Mouse (Mus musculus) retina, postnatal 1 day (tissue): ENCODE results near the gene Tmem164.

Experiments used
- DNase-seq: peaks from one replicate; pipeline ENCODE4 v3.0.0-alpha.2; 2012

Tmem164 gene

DNA sequence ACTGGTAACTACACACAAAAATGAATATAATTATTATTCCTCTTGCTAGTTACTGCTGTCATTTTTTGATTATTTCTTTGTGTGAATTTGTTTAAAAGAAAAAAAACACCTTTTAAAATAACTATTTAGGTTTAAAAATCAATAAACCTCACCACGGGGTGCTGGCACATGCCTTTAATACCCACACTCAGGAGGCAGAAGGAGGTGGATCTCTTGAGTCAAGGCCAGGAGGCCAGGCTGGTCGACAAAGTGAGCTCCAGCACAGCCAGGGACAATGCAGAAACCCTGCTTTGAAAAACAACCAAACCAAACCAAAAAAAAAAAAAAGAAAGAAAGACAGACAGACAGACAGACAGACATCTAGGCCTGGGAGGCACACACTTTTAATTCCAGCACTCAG, 12.1 kb downstream of the Tmem164 start:
- no peak for DNase-seq

GRCm38 (mm10) chrX:142694338-142694737, 13.1 kb downstream of the Tmem164 start:
- DNase-seq = no peak

DNA sequence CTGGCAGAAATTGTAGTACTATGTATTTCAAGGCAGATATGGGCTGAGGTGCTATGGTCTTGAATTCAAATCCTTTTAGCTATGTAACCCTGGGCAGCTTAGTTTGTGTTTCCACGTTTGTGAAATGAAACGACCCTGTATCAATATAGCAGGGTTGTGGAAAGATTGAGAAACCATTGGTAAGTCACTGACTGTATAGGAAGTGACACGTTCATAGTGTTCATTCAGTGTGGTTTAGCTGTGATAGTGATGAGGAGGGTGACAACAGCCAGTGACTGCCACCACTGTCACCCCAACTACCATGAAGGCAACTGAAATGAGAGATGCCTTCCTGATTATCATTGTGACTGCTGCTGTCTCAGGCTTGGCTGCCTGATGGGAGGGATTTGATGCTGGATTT, 13.7 kb downstream of the Tmem164 start:
- DNase-seq = no peak

DNA sequence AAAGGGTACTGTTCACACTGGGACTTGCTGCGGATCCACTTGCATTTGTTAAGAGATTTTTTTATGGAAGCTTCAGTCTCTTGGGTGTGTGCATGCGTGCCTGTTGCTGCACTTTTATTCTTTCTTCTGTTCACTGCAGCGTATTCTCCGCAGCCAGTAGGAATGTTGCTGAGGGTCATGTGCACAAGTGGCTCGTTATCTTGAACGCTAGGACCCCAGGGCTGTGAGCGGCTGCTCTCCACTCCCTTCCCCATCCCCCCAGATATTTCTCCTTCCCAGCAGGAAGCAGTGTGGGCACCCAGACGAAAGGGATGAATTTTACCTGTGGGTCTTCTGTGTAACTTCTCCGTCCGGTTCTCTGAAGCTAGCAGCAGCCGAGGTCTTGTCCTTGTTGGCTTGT, 15.6 kb downstream of the Tmem164 start:
- no peak for DNase-seq

- peak; percentile 22 for DNase-seq
Observed at GRCm38 (mm10) chrX:142697545-142698204, 16.5 kb downstream of the Tmem164 start.

GRCm38 (mm10) chrX:142698212-142698611, 17.0 kb downstream of the Tmem164 start:
- no peak for DNase-seq

DNA sequence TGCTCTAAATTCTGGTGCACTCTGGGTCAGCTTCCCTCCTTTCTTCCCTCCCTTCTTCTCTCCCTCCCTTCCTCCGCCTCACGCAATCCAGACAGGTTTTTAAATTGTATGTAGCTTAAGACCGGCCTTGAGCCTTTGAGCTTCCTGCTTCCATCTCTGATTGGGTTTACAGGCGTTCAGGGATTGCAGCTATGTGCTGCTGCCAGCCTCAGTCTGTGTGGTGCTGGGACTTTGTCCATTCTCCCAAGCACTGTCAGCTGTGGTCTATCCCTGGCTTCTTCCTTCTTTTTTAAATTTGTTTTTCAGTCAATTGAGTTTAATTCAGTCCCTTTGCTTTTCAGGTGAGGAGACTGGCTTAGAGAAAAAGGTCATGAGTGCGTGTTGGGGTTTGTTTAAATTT, 20.9 kb downstream of the Tmem164 start:
- no peak for DNase-seq

DNA sequence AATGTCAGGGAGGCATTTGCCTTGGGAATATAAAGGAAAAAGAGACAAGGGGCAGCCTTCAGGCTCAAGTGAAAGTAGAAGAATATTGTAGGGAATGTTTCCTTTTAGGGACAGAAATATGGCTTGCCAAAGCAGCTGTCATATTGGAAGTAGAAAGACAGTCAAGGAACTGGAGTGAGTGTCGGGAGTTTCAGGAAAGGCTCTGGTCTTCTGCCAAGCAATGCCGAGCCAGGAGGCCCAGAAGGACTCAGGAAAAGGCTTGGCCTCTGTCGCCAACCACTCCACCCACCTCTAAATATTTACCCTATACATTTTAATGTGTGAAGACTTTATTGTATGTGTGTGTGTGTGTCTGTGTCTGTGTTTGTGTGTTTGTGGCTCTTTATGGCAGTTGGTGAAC, 21.4 kb downstream of the Tmem164 start:
- DNase-seq = no peak

GRCm38 (mm10) chrX:142703953-142704352, 22.7 kb downstream of the Tmem164 start:
- DNase-seq = no peak

DNA sequence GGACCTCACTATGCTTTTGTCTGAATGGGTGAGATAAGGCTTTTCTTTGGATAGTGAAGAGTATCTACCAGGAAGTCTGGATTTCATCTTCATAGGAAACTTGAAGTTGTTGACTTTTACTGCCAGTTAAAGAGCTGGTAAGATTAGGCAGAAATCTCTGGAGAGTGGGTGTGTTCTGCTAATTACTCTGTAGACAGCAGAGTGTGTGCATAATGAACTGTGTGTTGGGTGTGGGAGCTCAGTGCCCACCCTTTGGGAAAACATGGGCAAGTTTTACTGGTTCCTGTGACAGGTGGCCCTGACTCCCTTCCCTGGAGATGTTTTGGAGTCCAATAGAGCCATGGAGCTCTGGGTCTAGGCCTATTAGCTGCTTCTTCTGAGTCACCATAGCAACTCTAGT, 27.1 kb downstream of the Tmem164 start:
- DNase-seq = no peak

DNA sequence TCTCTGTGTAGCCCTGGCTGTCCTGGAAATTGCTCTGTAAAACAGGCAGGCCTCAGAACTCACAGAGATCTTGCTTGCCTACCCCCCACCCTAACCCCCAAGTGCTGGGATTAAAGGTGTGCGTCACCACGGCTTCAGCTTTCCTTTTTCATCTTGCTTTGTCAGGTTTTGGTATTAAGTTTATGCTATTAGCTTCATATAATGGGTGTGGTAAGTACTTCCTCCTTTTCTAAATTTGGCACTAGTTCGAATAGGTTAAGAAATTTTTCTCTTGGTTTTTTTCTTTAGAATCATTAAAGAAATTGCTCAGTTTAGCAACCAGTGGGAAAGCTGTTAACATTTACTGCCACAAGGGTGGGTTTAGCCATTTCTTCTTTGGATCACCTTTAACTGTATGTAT, 34.8 kb downstream of the Tmem164 start:
- DNase-seq = no peak

- no peak for DNase-seq
Observed at GRCm38 (mm10) chrX:142717958-142718478, 36.8 kb downstream of the Tmem164 start.

DNA sequence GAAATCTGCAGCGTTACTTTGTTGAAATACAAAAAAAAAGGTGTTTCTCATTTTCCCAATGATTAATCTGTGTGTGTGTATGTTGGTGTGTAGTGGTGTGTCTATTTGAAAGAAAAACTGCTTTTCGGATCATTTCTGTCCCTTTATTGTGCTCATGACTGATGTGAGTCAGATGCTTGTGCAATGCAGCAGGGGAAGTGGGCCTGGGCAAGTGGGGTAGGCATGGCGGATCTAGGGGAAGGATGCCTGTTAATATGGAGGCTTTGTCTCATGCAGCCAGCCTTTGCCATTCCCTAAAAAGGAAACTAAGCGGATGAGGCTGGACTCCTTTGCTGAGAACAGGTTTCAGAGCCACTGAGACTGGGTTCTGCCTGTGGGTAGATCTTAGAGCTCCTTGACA, 37.6 kb downstream of the Tmem164 start:
- DNase-seq = no peak

- no peak for DNase-seq
Observed at GRCm38 (mm10) chrX:142721897-142722296, 40.7 kb downstream of the Tmem164 start.

DNA sequence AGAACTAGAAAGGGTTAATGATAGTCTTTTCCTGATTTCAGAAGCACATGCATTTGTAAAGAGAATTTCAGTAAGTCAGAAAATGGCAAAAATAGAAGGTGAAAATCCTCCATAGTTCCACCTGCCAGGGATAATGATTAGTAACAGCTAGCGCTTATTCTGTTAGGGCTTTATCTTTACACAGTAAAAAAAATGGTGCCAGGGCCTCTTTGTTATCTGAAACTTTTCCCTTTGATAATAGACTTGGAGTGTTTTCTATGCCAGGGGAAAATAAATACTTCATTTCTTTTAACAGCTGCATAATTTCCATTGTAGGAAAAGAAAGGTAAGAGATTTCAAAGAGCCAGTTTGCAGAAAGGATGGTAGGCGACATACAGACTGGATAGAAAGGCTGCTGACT, 43.0 kb downstream of the Tmem164 start:
- no peak for DNase-seq

GRCm38 (mm10) chrX:142725571-142725970, 44.4 kb downstream of the Tmem164 start:
- DNase-seq = peak; percentile 15

GRCm38 (mm10) chrX:142726311-142726710, 45.1 kb downstream of the Tmem164 start:
- no peak for DNase-seq

DNA sequence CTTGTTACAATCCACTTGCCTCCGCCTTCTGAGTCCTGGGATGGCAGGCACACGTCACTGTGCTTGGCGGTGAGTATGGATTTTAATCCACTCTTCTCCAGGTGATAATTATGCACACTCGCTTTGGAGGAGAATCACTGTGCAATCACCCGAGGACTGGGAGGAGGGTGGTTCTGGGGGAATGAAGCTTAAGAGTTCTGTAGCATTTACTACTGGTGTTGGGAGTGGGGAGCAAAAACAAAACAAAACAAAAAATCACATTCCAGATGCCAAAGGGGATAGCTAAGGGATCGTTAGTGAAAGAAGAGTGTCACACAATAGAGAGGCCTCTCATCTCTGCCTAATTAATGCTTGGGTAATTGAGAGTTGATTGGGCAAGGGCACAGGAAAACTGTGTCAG, 46.6 kb downstream of the Tmem164 start:
- peak; percentile 70 for DNase-seq

DNA sequence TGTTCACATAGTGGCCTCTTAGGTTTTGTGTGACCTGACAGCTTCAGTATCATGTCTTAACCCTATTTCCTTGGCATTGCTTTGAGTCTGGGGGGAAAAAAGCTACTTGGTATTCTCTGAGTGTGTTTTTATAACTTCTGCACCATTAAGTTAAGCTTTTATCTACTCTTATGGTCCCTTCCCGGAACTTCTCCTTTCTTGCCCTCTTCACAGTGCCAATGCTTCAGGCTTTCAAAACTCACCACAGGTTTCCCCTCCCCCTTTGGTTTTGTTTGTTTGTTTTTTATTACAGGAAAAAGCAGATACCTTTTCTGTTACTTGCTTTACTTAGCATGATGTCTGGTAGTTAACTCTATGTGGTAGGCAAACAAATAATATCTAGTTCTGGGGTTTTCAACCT, 47.8 kb downstream of the Tmem164 start:
- no peak for DNase-seq

DNA sequence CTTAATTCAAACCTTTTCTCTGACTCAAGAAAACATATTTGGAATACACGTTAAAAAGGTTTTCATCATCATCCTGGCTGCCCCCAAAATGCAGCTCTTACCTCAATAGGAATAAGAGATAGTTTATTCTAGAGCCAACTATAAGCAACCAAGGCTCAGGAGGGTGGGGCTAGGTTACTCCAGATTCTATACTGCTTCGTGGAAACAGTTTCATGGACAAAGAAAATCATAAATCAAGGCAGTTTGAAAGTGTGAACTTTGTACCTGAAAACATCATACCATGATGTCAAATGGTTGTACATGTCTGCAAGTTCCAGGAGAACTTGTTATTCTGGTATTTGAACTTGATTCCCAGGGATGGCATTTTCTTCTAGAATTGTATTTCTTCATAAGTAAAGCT, 48.3 kb downstream of the Tmem164 start:
- no peak for DNase-seq

- DNase-seq = no peak
Observed at GRCm38 (mm10) chrX:142737099-142737498, 55.9 kb downstream of the Tmem164 start.

DNA sequence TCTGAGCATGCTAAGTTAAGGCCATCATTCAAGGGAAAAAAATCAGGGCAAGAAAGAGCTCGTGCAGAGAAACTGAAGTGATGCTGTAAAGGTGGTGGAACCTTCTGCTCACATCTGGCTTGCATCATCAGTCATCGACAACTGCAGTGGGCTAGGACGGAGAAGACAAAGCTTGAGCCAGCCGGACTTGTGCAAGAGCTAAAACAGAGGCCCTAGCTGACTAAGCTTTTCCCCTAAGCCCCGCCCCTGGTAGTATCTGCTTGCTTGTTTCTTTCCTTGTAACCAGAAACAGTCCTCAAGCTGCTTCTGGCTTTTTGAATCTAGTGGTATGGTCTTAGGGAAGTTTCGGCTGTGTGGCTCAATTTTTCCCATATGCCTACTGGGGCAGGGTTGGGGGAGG, 56.5 kb downstream of the Tmem164 start:
- DNase-seq = no peak

DNA sequence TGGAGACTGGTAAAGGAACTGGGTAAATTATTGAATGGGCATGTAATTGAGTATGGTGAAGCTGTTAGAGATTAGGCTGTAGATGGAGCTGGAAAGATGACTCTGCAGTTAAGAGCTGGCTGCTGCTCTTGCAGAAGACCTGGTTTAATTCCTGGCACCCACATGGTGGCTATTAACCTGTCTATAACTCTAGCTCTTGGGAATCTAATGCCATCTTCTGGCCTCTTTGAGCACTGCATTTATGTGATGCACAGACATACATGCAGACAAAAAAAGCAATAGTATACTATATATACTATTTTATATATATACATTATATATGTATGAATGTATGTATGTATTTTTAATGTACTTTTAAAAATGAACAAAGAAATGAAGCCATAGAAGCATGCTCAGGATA, 66.2 kb downstream of the Tmem164 start:
- DNase-seq = no peak

- DNase-seq = no peak
Observed at GRCm38 (mm10) chrX:142748574-142748973, 67.4 kb downstream of the Tmem164 start.

- no peak for DNase-seq
Observed at GRCm38 (mm10) chrX:142750775-142751174, 69.6 kb downstream of the Tmem164 start.
